Mouse (Mus musculus) lung, postnatal 0 days (tissue): ENCODE measurements around the gene Nbea.

Experiments
- CTCF ChIP-seq: IDR thresholded peaks from 2 replicates; pipeline ENCODE4 v1.5.1; 2016; ENCODE audit warnings: antibody characterized with exemption, mild to moderate bottlenecking
- EP300 ChIP-seq: IDR thresholded peaks from 2 replicates; pipeline ENCODE4 v1.6.1; 2016; ENCODE audit warnings: antibody characterized with exemption, mild to moderate bottlenecking, control low read depth

DNA sequence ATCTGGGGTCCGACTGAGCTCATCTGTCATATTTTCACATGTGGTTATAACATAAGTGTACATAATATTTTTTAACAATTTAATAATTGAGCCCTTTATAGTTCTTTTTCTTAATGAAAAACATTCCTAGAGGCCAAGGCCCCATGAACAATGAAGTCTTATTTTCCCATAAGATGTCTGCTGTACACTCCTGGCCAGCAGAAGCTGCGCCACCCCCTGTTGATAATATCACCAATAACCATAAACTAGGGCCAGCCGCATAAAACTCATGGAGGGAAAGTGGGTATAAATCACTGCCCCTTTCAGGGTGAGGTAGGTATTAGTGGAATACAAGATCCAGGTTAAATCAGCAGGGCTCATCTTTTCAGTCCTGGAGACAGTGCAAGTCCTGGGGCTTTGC lies 537.1 kb downstream of the Nbea start:
- TF ChIP-seq CTCF (no peak), EP300 (no peak)
